Mouse (Mus musculus) layer of hippocampus, adult 2 months (tissue): ENCODE data around the gene Nol7. TPM values are rescaled to one million over a fixed set of nuclear protein-coding genes. Genes with fewer than 3 reads are reported as not detected.

ENCODE experiments used
- DNase-seq, 2 experiments: peaks; one replicate each; pipeline ENCODE4 v3.0.0; 2022; ENCODE audit warnings: low spot score in 2 of 2
- H3K27ac ChIP-seq: fragments of 200-600 bp; 2 replicates; pipeline ENCODE4 v1.8.1; 2022
- H3K4me3 ChIP-seq: fragments of 200-600 bp; 2 replicates; pipeline ENCODE4 v1.8.1; 2022; ENCODE audit warnings: mild to moderate bottlenecking
- CTCF ChIP-seq: fragments of 200-600 bp; conservative IDR thresholded peaks from 2 replicates; pipeline ENCODE4 v1.8.1; 2022; ENCODE audit warnings: antibody characterized with exemption, mild to moderate bottlenecking, moderate library complexity
- total RNA-seq, 2 experiments: library from RNA; stranded (reverse); gene quantifications; 2 replicates each; pipeline ENCODE4 v1.2.3; 2021

Gene Nol7
- total RNA-seq, 2 experiments from 2014 or later = 88.4 to 89.6 TPM

DNA sequence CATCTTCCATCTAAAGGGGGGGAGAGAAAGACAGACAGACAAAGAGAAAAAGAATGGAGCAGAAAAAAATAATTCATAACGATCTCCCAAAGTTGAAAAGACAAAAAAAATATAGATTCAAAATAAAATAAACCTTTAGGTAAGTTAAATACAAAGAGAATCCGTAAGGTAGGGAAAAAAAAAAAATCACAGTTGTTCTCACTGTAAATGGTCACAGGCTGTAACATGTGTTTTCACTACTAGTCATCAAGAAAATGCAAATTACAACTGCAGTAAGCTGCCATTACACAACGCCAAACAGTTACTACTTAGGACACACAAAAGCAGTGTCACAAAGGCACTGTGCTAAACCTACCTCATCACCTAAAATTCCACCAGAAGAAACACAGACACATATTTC, 46.5 kb downstream of the Nol7 start:
- no peak overlapping the region for H3K27ac ChIP-seq
- no peak for TF ChIP-seq CTCF
- DNase-seq = no peak
- no peak overlapping the region for H3K4me3 ChIP-seq

DNA sequence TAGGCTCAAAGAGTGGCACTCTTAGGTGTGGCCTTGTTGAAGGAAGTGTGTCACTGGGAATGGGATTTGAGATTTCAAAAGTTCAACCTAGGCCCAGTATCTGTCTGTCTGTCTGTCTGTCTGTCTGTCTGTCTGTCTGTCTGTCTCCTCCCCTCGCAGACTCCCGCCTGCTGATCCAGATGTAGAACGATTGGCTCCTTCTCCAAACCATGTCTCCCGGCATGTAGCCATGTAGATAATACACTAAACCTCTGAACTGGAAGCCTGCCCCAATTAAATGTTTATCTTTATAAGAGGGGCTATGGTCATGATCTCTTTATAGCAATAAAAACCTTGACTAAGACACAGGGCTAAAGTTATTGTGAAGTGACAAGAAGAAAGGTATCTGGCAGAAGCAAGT, 47.6 kb downstream of the Nol7 start:
- H3K4me3 ChIP-seq = no peak overlapping the region
- no peak for DNase-seq
- TF ChIP-seq CTCF = no peak
- H3K27ac ChIP-seq = no peak overlapping the region

GRCm38 (mm10) chr13:43447721-43448120, 49.5 kb downstream of the Nol7 start:
- H3K4me3 ChIP-seq = no peak overlapping the region
- DNase-seq = no peak
- no peak for TF ChIP-seq CTCF

DNA sequence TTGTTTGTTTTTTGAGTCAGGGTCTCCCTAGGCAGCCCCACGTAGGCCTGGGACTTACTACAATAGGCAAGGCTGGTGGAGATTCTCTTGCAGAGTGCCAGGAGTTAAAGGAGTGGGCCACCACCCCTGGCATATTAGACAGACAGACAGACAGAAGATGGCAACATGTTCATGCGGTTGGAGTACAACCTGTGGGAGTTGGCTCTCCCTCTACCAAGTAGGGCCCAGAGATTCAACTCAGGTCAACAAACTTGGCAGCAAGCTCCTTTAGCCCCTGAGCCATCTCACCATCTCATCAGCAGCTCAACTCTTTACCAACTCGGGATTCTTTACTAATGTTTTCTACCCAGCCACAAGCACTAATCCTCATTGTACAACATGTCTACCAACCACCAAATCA, 52.5 kb downstream of the Nol7 start:
- Histone ChIP-seq H3K27ac (no peak overlapping the region), H3K4me3 (no peak overlapping the region)
- no peak for TF ChIP-seq CTCF
- DNase-seq = no peak

More at GRCm38 (mm10) chr13:43447721-43448120, 49.5 kb downstream of the Nol7 start:
- no peak overlapping the region for H3K27ac ChIP-seq

DNA sequence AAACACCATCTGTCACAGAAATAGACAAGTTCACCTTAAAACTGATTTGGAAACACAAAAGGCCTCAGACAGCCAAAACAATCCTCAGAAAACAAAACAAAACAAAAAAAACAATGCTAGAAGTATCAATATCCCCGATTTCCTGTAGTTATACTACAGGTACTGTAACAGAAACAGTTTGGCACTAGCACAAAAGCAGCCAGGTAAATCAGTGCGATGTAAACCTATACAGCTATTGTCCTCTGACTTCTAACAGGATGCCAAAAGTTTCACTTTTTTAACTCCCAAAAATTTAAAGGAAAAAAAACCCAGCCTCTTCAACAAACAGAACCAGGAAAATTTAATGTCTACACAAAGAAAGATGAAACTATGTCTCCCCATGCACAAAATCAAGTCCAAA, 54.0 kb downstream of the Nol7 start:
- no peak for DNase-seq
- no peak for TF ChIP-seq CTCF
- Histone ChIP-seq H3K27ac (peak overlapping the region; percentile 49; the same call in 1 of the 2 replicates), H3K4me3 (no peak overlapping the region)

DNA sequence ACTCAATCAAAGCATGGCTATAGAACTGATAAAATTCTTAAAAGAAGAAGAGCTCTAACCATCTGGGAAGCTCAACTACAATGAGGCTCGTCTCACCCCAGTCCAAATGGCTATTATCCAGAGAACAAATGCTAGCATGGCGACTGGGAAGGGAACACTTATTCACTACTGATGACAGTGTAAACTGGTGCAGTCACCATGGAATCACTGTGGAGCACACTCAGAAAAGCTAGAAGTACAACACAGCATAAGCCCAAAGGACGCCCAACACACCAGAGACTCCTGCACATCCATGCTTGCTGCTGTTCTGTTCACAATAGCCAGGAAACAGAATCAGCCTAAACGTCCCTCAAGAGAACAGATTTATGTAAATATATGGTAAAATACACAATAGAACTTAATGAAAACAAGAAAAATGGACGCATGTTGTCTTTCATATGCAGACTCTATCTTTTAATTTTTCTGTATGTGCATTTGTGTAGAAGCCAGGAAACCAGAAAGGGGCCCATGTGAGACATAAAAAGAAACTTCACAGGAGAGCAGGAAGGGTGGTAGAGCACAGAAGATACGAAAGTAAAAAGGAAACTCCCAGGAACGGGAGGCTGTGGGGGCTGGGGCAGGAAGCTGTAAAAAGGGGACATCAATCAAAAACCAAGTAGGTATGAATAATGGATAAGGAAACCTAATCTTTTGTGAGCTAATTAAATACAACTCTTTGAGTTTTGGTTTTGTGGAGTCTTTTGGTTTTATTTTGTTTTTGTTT, 54.8 kb downstream of the Nol7 start:
- DNase-seq = no peak
- Histone ChIP-seq H3K4me3 (no peak overlapping the region), H3K27ac (peak overlapping the region; percentile 49; the same call in 1 of the 2 replicates)
- TF ChIP-seq CTCF = no peak

- Histone ChIP-seq H3K27ac (no peak overlapping the region), H3K4me3 (no peak overlapping the region)
- DNase-seq = no peak
- no peak for TF ChIP-seq CTCF
These were observed 56.2 kb downstream of the Nol7 start for GRCm38 (mm10) chr13:43454431-43454830.

Other genes starting within 250 kb of the Nol7 start
- 10 to 100 TPM; 26.0 to 27.2 TPM for gene Tbc1d7, start 226.9 kb upstream of the Nol7 start, total RNA-seq
- gene Gfod1, start 94.2 kb upstream of the Nol7 start, total RNA-seq = 10 to 100 TPM; 94.6 to 99.3 TPM
- gene Sirt5, start 32.9 kb upstream of the Nol7 start, total RNA-seq = 10 to 100 TPM; 16.3 to 21.7 TPM
- 10 to 100 TPM; 82.5 to 85.2 TPM for gene Ranbp9, start 82.9 kb downstream of the Nol7 start, total RNA-seq
- 10 to 100 TPM; 20.6 to 25.6 TPM for gene Mcur1, start 161.8 kb downstream of the Nol7 start, total RNA-seq
- 10 to 100 TPM; 35.8 to 37.8 TPM for gene Rnf182, start 217.3 kb downstream of the Nol7 start, total RNA-seq